Mouse (Mus musculus): ENCODE data around the gene Dnah7b. TPM values are rescaled to one million over a fixed set of nuclear protein-coding genes. Genes with fewer than 3 reads are reported as not detected.
A peak's percentile ranks its signal among the peaks of the same experiment; 100 is the strongest.
"Not testable (repeated sequence)": the region's sequence is repeated elsewhere in the genome, so short reads cannot be mapped to it uniquely, and the experiment has no call there.

Gene Dnah7b
- polyA plus RNA-seq (2016; fragmentation: Nextera tagmentation; extraction: Ambion mirVana): 2.0 and 2.8 TPM in 2 replicates

- no peaks in the 10 kb centered on the region for H3K36me3 ChIP-seq
- H3K9ac ChIP-seq (replicated peaks): peak within 1 kb of the TSS; percentile 76
- peak within 1 kb of the TSS; percentile 67 for H3K4me3 ChIP-seq
- 32% methylated on average over 1 of the region's 1 CpGs for WGBS
- H3K4me1 ChIP-seq: no peaks in the 10 kb centered on the region
- no peaks in the 10 kb centered on the region for H3K9me3 ChIP-seq
- peak; percentile 13 for ATAC-seq (ENCODE audit: low FRiP score, low read depth)
- peak within 1 kb of the TSS; percentile 65 for H3K4me2 ChIP-seq (replicated peaks)
- peak within 1 kb of the TSS; percentile 84 for H3K27ac ChIP-seq (replicated peaks)
- H3K27me3 ChIP-seq: no peaks in the 10 kb centered on the region
These were observed at the start of gene Dnah7b for GRCm38 (mm10) chr1:46066015-46066414. Gene Dnah7b, plus strand, starts transcription at chr1:46066315.

DNA sequence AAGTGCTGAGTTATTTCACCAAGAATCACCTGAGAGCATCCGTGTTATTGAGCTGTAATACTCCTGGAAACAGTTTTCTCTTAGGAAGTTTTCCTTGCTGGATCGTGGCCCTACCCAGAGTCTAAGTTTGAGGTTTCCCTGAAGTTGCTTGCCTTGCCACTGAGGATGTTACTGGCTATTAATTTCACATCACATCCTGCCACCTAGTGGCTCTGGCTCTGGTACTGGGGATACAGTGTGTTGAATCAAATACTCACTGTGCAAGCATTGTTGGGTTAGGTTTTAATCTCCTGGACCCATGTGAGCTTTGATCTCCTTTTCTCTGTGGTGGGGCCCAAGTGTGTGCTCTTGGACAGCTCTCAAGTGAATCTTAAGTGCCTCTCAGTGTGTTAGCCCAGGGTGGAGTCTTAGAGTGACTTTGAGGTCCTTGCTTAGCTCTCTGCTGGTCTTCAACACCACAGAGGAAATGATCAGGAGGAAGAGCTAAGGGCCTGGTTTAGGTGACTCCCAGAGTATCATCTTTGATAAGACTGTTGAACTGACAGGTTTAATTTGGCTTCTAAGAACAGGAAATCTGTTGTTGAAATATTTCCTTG, 47.6 kb upstream of the Dnah7b start:
- no peak overlapping the region for H3K4me2 ChIP-seq (replicated peaks)
- 58% methylated on average over 2 of the region's 2 CpGs for WGBS
- ATAC-seq (ENCODE audit: low FRiP score, low read depth): peak; percentile 54; the same call in 1 of the 2 replicates

DNA sequence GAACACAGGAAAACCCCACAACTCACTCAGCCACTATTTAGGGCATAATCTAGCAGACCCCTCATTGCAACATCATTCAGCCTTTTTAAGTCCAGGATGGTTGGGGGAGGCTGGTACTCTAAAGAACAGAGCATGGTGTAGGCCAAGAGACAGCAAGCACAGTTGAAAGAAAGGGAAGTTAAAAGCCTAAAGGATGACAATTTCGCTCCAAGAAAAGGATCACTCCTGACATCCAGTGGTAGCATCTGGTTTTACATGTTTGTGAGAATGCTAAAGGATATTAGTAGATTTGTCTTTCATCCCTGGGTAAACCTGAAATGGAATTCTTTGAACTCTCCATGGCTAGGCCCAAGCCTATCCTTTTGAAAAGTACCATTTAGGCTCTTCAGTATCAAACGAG, 43.9 kb upstream of the Dnah7b start:
- Histone ChIP-seq H3K4me1 (no peaks in the 10 kb centered on the region), H3K4me2 (replicated peaks) (no peak overlapping the region), H3K4me3 (no peak overlapping the region), H3K9me3 (no peaks in the 10 kb centered on the region), H3K36me3 (no peaks in the 10 kb centered on the region), H3K9ac (replicated peaks) (no peak overlapping the region), H3K27me3 (no peaks in the 10 kb centered on the region), H3K27ac (replicated peaks) (no peak overlapping the region)
- WGBS: 29% methylated on average over 2 of the region's 2 CpGs
- no peak for ATAC-seq (ENCODE audit: low FRiP score, low read depth)

More for the DNA sequence above, 47.6 kb upstream of the Dnah7b start:
- H3K9me3 ChIP-seq: no peaks in the 10 kb centered on the region
- no peak overlapping the region for H3K4me3 ChIP-seq
- H3K27ac ChIP-seq (replicated peaks): no peak overlapping the region
- H3K4me1 ChIP-seq: no peaks in the 10 kb centered on the region
- H3K27me3 ChIP-seq: no peaks in the 10 kb centered on the region
- H3K9ac ChIP-seq (replicated peaks): no peak overlapping the region
- no peaks in the 10 kb centered on the region for H3K36me3 ChIP-seq

GRCm38 (mm10) chr1:46031993-46032555, 34.0 kb upstream of the Dnah7b start:
- WGBS: 90% methylated on average over 1 of the region's 1 CpGs
- no peak for ATAC-seq (ENCODE audit: low FRiP score, low read depth)
- H3K27ac ChIP-seq (replicated peaks): no peak overlapping the region

DNA sequence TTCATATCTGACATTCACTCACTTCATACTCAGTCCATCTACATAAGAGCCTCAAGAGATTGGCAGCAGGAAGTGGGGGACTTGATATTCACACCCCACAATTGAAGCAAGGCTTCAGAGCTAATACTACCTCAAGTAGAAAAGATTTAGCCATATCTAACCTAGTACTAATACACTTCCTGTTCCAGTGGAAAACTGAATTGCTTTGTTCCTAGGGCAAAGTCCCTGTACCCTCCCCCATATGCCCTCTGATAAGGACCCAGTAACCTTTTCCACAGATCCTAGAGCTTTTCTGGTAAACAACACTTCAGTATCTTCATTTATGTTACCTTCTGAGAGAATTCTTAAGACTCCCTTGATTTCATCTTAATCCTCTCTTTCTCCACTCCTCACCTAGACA, 17.9 kb upstream of the Dnah7b start:
- no peak overlapping the region for H3K9ac ChIP-seq (replicated peaks)
- no peak overlapping the region for H3K4me3 ChIP-seq
- no peak for ATAC-seq (ENCODE audit: low FRiP score, low read depth)
- H3K27ac ChIP-seq (replicated peaks): no peak overlapping the region
- no peak overlapping the region for H3K4me2 ChIP-seq (replicated peaks)
- H3K27me3 ChIP-seq: no peaks in the 10 kb centered on the region
- H3K36me3 ChIP-seq: no peaks in the 10 kb centered on the region
- no peaks in the 10 kb centered on the region for H3K4me1 ChIP-seq
- H3K9me3 ChIP-seq: no peaks in the 10 kb centered on the region

More at GRCm38 (mm10) chr1:46031993-46032555, 34.0 kb upstream of the Dnah7b start:
- no peak overlapping the region for H3K4me2 ChIP-seq (replicated peaks)
- no peaks in the 10 kb centered on the region for H3K4me1 ChIP-seq
- no peak overlapping the region for H3K4me3 ChIP-seq
- H3K9ac ChIP-seq (replicated peaks): no peak overlapping the region
- H3K9me3 ChIP-seq: no peaks in the 10 kb centered on the region
- H3K36me3 ChIP-seq: no peaks in the 10 kb centered on the region
- no peaks in the 10 kb centered on the region for H3K27me3 ChIP-seq

DNA sequence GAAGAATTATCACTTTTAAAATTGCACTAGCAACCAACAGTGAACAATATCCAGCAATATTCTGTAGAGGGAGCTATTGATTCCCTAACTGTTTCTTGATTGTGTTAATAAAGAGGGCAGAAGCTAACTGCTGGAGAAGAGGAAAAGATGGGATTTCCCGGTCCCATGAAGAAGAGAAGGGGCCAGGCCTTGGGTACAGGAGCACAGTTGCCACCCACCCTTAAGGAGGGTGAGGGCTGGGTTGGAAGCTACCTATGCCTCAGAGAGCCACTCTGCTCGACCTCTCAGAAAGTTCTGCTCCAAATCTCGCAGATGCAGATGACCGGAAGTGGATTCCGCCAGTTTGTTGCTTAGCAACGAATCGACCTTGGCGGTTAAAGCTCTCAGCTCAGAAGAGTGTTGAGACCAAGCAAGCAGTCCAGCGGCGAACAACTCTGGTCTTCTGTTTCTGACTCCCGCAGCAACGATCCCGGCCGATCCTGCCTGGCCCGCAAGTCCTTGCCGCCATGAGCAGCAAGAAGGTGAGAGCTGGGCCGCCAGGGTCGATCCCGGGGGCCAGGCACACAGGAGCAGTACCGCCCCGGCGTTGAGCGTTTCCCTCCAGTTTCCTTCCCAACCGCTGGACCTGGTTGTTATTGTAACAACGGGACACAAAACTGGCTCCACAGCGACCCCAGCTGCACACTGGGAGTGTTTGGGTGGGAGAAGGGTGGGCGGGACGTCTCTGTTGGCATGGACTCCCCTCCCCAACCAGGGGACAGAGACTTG, 553 bp downstream of the Dnah7b start:
- under 1% methylated on average over 28 of the region's 28 CpGs for WGBS
- Histone ChIP-seq H3K4me2 (replicated peaks) (peak overlapping the region; percentile 65), H3K4me1 (no peaks in the 10 kb centered on the region), H3K9ac (replicated peaks) (peak overlapping the region; percentile 76), H3K27me3 (no peaks in the 10 kb centered on the region), H3K36me3 (no peaks in the 10 kb centered on the region), H3K27ac (replicated peaks) (peak overlapping the region; percentile 84), H3K4me3 (peak overlapping the region; percentile 67), H3K9me3 (no peaks in the 10 kb centered on the region)
- ATAC-seq (ENCODE audit: low FRiP score, low read depth): peak; percentile 93

- H3K9me3 ChIP-seq; H3K27ac ChIP-seq (replicated peaks); H3K27me3 ChIP-seq; ATAC-seq (ENCODE audit: low FRiP score, low read depth); H3K9ac ChIP-seq (replicated peaks); H3K36me3 ChIP-seq; H3K4me1 ChIP-seq; H3K4me2 ChIP-seq (replicated peaks); H3K4me3 ChIP-seq: not testable (repeated sequence)
- WGBS: 90% methylated on average over 3 of the region's 3 CpGs
These were observed 2.7 kb downstream of the Dnah7b start for GRCm38 (mm10) chr1:46068787-46069186.

GRCm38 (mm10) chr1:46077891-46078290, 11.8 kb downstream of the Dnah7b start:
- H3K9me3 ChIP-seq: no peaks in the 10 kb centered on the region
- H3K4me1 ChIP-seq: no peaks in the 10 kb centered on the region
- no peak overlapping the region for H3K27ac ChIP-seq (replicated peaks)
- no peak overlapping the region for H3K4me2 ChIP-seq (replicated peaks)
- H3K9ac ChIP-seq (replicated peaks): no peak overlapping the region
- H3K27me3 ChIP-seq: no peaks in the 10 kb centered on the region
- whole genome bisulfite sequencing: 89% methylated on average over 2 of the region's 2 CpGs
- H3K4me3 ChIP-seq: no peak overlapping the region
- H3K36me3 ChIP-seq: no peaks in the 10 kb centered on the region
- ATAC-seq (ENCODE audit: low FRiP score, low read depth): no peak

GRCm38 (mm10) chr1:46100484-46100883, 34.4 kb downstream of the Dnah7b start:
- Histone ChIP-seq H3K4me1 (no peaks in the 10 kb centered on the region), H3K27me3 (no peaks in the 10 kb centered on the region), H3K9ac (replicated peaks) (no peak overlapping the region), H3K9me3 (no peaks in the 10 kb centered on the region), H3K4me2 (replicated peaks) (no peak overlapping the region), H3K4me3 (no peak overlapping the region), H3K36me3 (no peaks in the 10 kb centered on the region), H3K27ac (replicated peaks) (no peak overlapping the region)
- WGBS: 86% methylated on average over 2 of the region's 2 CpGs
- no peak for ATAC-seq (ENCODE audit: low FRiP score, low read depth)

GRCm38 (mm10) chr1:46112606-46113005, 46.5 kb downstream of the Dnah7b start:
- H3K27me3 ChIP-seq; H3K9ac ChIP-seq (replicated peaks); H3K27ac ChIP-seq (replicated peaks); H3K4me2 ChIP-seq (replicated peaks); H3K4me1 ChIP-seq; H3K4me3 ChIP-seq; ATAC-seq (ENCODE audit: low FRiP score, low read depth); H3K9me3 ChIP-seq; H3K36me3 ChIP-seq: not testable (repeated sequence)

- not testable (repeated sequence) for ATAC-seq (ENCODE audit: low FRiP score, low read depth)
- 82% methylated on average over 2 of the region's 2 CpGs for WGBS
These were observed 51.1 kb downstream of the Dnah7b start for GRCm38 (mm10) chr1:46117179-46117578.

GRCm38 (mm10) chr1:46128058-46128457, 61.9 kb downstream of the Dnah7b start:
- Histone ChIP-seq H3K4me3 (no peak overlapping the region), H3K36me3 (no peaks in the 10 kb centered on the region), H3K27me3 (no peaks in the 10 kb centered on the region), H3K27ac (replicated peaks) (no peak overlapping the region), H3K4me2 (replicated peaks) (no peak overlapping the region), H3K9me3 (no peaks in the 10 kb centered on the region), H3K4me1 (no peaks in the 10 kb centered on the region), H3K9ac (replicated peaks) (no peak overlapping the region)
- WGBS: 70% methylated on average over 4 of the region's 4 CpGs
- no peak for ATAC-seq (ENCODE audit: low FRiP score, low read depth)

More at GRCm38 (mm10) chr1:46117179-46117578, 51.1 kb downstream of the Dnah7b start:
- H3K4me1 ChIP-seq; H3K27ac ChIP-seq (replicated peaks); H3K4me2 ChIP-seq (replicated peaks); H3K36me3 ChIP-seq; H3K9ac ChIP-seq (replicated peaks); H3K4me3 ChIP-seq; H3K9me3 ChIP-seq; H3K27me3 ChIP-seq: not testable (repeated sequence)

Data from midbrain, embryonic 12.5 days (tissue).